Mouse (Mus musculus) right cerebral cortex, postnatal 25 days (tissue): ENCODE measurements around the gene Gm49325.

Source experiments
- DNase-seq: peaks from one replicate; pipeline ENCODE4 v3.0.0; 2022

Gene Gm49325

GRCm38 (mm10) chr10:77589749-77590148 lies 16.2 kb upstream of the Gm49325 start:
- DNase-seq, result no peak

GRCm38 (mm10) chr10:77590812-77591211 lies 15.2 kb upstream of the Gm49325 start:
- no peak for DNase-seq

- DNase-seq, result peak; percentile 59
These were observed 14.5 kb upstream of the Gm49325 start for GRCm38 (mm10) chr10:77591546-77591945.

GRCm38 (mm10) chr10:77596060-77596459 lies 9.9 kb upstream of the Gm49325 start:
- DNase-seq, result no peak

GRCm38 (mm10) chr10:77603021-77603420 lies 3.0 kb upstream of the Gm49325 start:
- DNase-seq, result no peak

GRCm38 (mm10) chr10:77604111-77604510 lies 1.9 kb upstream of the Gm49325 start:
- no peak for DNase-seq

GRCm38 (mm10) chr10:77604958-77605357 lies 1.0 kb upstream of the Gm49325 start:
- DNase-seq, result no peak

GRCm38 (mm10) chr10:77605368-77605767 lies 629 bp upstream of the Gm49325 start:
- DNase-seq, result no peak

- no peak for DNase-seq
These were observed 858 bp downstream of the Gm49325 start for GRCm38 (mm10) chr10:77606855-77607254.

- DNase-seq, result no peak
These were observed 1.4 kb downstream of the Gm49325 start for GRCm38 (mm10) chr10:77607441-77607840.

- no peak for DNase-seq
These were observed 2.6 kb downstream of the Gm49325 start for GRCm38 (mm10) chr10:77608589-77608988.

- DNase-seq, result no peak
These were observed 4.4 kb downstream of the Gm49325 start for GRCm38 (mm10) chr10:77610221-77610961.

GRCm38 (mm10) chr10:77613409-77613808 lies 7.4 kb downstream of the Gm49325 start:
- DNase-seq, result no peak

- no peak for DNase-seq
These were observed 9.7 kb downstream of the Gm49325 start for GRCm38 (mm10) chr10:77615647-77616046.

GRCm38 (mm10) chr10:77616166-77616565 lies 10.2 kb downstream of the Gm49325 start:
- no peak for DNase-seq

- DNase-seq, result no peak
These were observed 10.9 kb downstream of the Gm49325 start for GRCm38 (mm10) chr10:77616926-77617325.

- DNase-seq, result no peak
These were observed 15.5 kb downstream of the Gm49325 start for GRCm38 (mm10) chr10:77621546-77621945.

GRCm38 (mm10) chr10:77622055-77622988 lies 16.3 kb downstream of the Gm49325 start, which contains the start of gene Ube2g2:
Ube2g2 (plus strand) TSS chr10:77622275.
- peak; percentile 94 for DNase-seq

- no peak for DNase-seq
These were observed 17.1 kb downstream of the Gm49325 start for GRCm38 (mm10) chr10:77623069-77623492.

GRCm38 (mm10) chr10:77623639-77624400 lies 17.8 kb downstream of the Gm49325 start:
- no peak for DNase-seq

- no peak for DNase-seq
These were observed 18.6 kb downstream of the Gm49325 start for GRCm38 (mm10) chr10:77624570-77624995.

GRCm38 (mm10) chr10:77626036-77626435 lies 20.0 kb downstream of the Gm49325 start:
- no peak for DNase-seq

GRCm38 (mm10) chr10:77626591-77626990 lies 20.6 kb downstream of the Gm49325 start:
- DNase-seq, result no peak
